Mouse (Mus musculus) hematopoietic stem cell, adult 5-6 weeks (primary cell): ENCODE data around the gene Tnnt1. TPM values are rescaled to one million over a fixed set of nuclear protein-coding genes. Genes with fewer than 3 reads are reported as not detected.
A peak's percentile ranks its signal among the peaks of the same experiment; 100 is the strongest.
"Not testable (repeated sequence)": the region's sequence is repeated elsewhere in the genome, so short reads cannot be mapped to it uniquely, and the experiment has no call there.

Experiments
- ATAC-seq, 2 experiments: fragments of 125-278 bp in 1 of 2; replicated peaks in 1 of 2; 2 replicates each; pipeline ENCODE4 v1.8.0; 2016 to 2017; ENCODE audit warnings: inconsistent platforms in 2 of 2, mild to moderate bottlenecking in 2 of 2, moderate number of reproducible peaks in 2 of 2, low read depth in 1 of 2, moderate TSS enrichment in 1 of 2; ENCODE audit not compliant: low FRiP score in 2 of 2, poor library complexity in 2 of 2, severe bottlenecking in 2 of 2, insufficient read depth in 1 of 2, low TSS enrichment in 1 of 2
- total RNA-seq: library from RNA; stranded (forward); fragments of 172-1452, 232-1000 nt; gene quantifications from 2 replicates; pipeline ENCODE4 v1.2.3, GENCODE M21; 2017

The Tnnt1 gene
- total RNA-seq: 8.2 and 11.1 TPM in 2 replicates

GRCm38 (mm10) chr7:4516332-4517050 is at the start of gene Tnnt1:
TSS of gene Tnnt1 (minus strand) at chr7:4516382.
- no peak for ATAC-seq

- no peak for ATAC-seq
These were observed 46.5 kb upstream of the Tnnt1 start for GRCm38 (mm10) chr7:4562660-4563059.

DNA sequence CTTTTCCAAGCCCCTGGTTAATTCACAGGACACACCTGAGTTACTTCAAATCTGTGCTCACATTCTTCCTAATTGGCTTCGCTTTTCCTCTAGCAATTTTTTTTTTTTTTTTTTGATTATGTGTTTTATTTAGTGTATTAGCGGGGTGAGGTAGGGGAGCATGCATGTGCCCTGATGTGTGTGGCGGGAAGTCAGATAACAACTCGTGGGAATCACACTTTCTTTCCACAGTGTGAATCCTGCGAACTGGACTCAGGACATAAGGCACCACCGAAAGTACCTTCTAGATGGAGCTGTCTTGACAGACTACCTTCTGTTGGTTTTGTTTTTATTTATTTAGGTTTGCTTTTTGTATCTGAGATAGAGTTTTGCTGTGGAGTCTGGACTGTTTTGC is 41.0 kb upstream of the Tnnt1 start:
- ATAC-seq: no peak

DNA sequence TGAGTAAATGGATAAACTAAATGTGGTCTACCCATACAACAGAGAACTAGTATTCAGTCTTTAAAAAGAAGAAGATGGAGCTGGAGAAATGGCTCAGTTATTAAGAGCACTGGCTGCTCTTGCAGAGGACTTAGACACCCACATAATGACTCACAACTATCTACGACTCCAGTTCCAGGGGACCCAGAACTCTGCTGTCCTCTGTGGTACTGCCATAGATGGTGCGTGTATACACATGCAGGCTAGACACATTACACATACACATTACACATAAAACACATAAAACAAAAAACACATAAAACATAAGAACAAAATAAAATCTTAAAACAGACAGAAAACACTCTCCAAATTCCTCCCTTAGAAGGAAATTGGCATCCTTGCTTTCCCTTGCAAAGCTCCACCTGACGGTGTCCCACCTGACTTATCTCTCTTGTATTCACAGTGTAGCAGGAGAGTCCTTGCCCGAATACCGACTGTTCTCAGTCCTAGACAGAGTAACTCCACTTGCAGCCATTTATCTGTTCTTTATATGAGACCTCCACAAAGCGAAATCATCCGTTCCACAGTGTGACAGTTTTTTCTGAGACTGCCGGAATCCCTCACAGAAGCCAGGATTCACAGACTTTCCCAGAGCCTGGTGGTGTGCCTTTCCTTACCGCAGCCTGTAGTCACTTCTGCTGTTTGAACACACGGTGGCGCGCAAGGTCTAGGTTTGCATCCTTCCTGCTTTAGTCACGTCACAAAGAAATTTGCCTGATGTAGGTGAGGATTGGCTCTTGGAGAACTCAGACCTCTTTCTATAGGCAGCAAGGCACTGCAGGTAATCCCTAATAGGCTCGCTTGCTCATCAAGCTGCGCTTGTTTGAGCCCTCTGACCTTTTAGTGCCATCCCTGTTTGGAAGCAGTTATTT is 40.3 kb upstream of the Tnnt1 start:
- peak; percentile 98 to 99 for ATAC-seq

DNA sequence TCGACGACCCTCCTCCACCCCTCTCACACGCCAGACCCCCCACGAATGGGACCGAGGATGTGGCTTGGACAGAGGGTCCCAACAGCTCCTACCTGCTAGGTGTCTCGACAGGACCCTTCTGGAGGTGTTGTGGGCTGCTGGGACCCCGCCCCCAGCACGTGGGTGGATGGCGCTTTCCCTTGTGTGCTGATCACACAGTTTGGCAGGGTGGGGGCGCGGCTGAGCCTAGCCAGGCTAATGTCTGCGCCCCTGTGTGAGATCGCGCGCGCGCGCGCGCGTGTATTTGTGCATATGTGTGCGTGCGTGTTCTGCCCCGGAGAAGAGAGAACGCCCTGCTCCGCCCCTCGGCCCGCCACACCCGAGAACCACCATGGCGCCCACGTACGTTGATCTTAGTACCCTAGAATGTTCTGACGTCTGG is 31.0 kb upstream of the Tnnt1 start, which contains the start of gene Syt5:
Syt5 (minus strand) TSS at position 321 of the 421 bp plus-strand sequence.
- ATAC-seq: peak in 1 of 2 experiments; percentile 15; a peak in 1 of 4 replicates

DNA sequence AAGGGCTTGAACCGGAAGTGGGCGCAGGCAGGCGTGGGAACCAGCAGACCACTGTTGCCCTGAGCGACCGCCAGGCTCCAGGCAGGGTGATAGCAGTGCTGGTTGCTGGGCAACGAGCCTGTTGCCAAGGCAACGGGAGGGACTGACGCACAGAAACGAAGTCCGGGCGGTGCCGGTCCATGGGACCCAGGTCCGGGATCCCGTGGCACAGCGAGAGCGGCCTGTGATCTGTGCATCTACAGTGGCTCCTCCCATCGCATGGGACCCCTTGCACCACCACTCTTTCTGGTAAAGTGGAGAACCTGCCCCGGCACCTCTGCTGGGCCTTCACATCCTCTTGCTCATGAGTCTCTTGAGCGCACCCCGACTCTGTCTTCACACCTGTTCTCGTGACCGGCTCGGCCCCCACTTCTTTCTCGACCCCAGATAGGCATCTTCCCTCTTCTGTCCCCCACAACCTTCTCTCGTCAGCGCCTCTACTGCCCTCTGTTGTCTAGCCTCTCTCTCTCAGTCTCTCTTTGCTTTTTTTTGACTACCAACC is 30.5 kb upstream of the Tnnt1 start:
- ATAC-seq: peak; percentile 42 to 52; a peak in 3 of 4 replicates

DNA sequence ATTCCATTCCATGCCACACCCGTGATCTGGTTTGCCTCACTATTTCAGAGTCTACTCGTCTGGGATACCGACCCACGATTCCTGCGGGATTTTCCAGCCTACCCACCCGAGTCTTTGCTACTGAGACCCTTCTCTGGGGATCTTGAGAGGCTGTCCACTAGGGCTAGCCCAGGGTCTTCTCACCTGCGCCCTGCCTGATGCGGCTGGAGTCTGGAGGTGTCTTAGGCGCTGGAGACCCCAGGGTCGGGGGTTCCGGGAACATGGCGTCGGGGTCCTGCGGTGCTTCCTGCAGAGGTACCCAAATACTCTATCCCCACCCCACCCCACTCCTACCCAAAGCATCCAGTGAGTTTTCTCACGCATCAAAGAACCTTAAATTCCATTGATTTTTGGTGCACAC is 29.9 kb upstream of the Tnnt1 start:
- ATAC-seq: no peak

DNA sequence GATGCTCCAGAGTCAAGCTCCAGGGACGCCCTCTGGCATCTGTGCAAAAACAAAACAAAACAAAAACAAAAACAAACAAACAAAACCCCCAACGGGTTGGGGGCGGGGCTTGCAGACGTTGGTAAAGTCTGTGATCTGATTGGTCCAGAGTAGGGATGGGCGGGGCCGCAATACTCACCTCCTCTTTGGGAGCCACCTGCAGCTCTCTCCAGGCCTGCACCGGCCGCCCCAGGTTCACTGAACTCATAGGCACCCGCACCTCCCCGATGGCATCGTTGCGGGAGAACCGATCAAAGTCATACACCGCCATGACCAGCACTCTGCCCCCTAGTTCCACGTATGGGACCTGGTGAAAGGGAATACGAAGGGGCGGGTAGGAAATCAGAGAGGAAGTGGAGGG is 25.8 kb upstream of the Tnnt1 start:
- no peak for ATAC-seq

DNA sequence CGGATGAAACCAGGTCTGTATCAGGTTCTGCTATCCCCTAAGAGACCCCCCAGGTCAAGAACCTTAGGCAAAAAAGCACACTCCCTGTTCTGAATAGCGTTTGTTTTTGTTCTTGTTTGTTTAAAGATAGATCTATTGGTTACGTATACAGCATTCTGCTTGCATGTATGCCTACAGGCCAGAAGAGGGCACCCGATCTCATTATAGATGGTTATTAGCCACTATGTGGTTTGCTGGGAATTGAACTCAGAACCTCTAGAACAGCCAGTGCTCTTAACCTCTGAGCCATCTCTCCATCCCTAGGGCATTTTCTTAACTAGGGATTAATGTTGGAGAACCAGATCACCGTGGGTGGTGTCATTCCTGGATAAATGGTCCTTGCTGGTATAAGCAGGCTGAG is 25.2 kb upstream of the Tnnt1 start:
- ATAC-seq: no peak

- no peak for ATAC-seq
These were observed 22.8 kb upstream of the Tnnt1 start for GRCm38 (mm10) chr7:4539019-4539418.

GRCm38 (mm10) chr7:4537181-4537580 is 21.0 kb upstream of the Tnnt1 start:
- no peak for ATAC-seq

DNA sequence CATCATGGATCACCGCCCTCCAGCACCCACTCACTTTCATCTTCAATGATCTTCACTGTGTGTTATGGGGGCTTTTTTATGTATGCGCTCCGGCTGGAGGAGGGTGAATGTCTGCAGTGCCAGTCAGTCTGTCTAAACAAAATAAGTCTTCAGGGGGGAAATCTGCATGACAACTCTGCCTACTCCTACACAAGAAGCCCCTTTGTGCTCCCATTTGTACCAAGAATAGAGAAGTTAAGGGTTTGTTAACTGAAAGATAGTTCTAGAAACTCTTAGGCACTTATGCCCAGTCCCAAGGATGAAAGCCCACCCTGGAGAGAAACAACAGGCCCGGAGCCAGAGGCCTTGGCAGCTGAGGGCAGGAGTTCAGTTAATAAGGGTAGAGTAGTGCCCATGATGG is 20.2 kb upstream of the Tnnt1 start:
- ATAC-seq: no peak

DNA sequence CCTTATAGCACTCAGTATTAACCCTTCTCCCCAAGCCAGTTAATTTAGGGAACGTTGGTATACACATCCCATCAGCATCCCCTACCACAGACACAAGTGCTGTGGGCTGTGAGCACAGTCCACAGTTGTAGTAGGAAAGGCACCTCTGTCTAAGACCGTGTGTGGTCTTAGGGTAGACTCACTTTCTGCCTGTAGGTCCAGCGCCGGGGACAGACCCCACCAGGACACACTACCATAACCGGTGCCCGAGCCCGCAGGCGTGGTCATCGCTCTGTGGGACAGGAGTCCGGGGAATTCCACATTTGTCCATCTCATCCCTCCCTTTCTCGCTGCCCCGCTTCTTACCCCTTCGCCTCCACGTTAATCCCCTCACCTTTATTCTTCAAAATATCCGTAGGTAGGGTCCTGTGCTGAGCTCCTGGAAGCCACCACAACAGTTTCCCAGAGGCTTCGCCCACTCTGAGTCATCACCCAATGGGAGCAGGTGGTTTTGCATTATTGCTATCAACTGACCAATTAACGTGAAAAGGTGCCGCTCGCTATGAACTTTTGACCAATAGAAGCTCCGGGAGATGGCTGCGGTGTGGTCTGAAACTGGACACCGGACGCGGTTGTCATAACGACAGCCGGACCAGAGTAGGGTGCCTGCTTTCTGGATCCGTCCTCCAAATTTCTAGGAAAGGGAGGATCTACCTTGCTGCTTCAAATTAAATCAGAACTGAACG is 16.0 kb upstream of the Tnnt1 start, which contains the start of gene Dnaaf3:
Dnaaf3 (minus strand) TSS at position 449 of the 725 bp plus-strand sequence.
- ATAC-seq: peak; percentile 70 to 81

DNA sequence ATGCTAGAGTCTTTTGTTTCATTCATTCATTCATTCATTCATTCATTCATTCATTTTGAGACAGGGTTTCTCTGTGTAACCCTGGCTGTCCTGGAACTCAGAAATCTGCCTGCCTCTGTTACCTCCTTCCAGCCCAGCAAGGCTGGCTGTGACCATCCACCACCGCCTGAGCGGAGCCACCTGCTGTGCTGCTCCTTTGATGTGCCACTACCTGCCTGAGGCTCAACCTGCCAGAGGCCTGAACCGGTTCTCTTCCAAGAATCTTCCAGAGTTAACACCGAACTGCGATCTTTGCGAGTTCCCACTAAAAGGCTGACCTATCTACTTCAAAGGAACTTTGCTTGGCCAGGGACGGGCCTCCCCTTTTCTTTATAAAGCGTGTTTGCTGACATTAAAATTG is 14.0 kb upstream of the Tnnt1 start:
- ATAC-seq: not testable (repeated sequence)

DNA sequence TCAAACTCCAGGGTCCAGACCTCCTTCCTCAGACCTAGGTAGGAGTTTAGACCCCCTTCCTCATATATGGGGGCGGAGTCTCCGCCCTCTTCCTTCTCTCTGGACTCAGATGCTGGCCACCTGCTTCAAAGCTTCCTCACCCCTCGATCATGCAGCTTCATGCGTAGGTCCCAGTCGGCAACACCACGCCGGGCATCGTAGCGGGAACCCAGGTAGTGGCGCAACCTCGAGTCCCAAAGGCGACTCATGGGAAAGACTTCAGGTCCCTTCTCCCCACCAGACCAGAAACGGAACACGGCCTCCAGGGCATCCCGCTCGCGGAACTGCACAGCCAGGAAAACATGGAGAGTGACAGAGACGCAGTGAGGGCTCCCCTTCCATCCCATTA is 11.1 kb upstream of the Tnnt1 start:
- 0 out of 4 replicates have a peak, but pooled peaks of 1 of the 2 experiments have one; percentile 5 for ATAC-seq

GRCm38 (mm10) chr7:4526341-4527301 is 10.4 kb upstream of the Tnnt1 start:
- ATAC-seq: peak; percentile 93 to 97
